Mouse (Mus musculus) E14TG2a.4 (cell line): ENCODE data around the gene Sox15.

Experiments
- CTCF ChIP-seq: conservative IDR thresholded peaks from 2 replicates; pipeline ENCODE4 v1.5.1; 2014; ENCODE audit warnings: low read length
- NANOG ChIP-seq: IDR thresholded peaks from 2 replicates; pipeline ENCODE4 v1.6.1; 2014; ENCODE audit warnings: borderline replicate concordance, low read length, mixed read lengths
- POU5F1 ChIP-seq: IDR thresholded peaks from 2 replicates; pipeline ENCODE4 v1.6.1; 2014; ENCODE audit warnings: low read length, borderline replicate concordance

DNA sequence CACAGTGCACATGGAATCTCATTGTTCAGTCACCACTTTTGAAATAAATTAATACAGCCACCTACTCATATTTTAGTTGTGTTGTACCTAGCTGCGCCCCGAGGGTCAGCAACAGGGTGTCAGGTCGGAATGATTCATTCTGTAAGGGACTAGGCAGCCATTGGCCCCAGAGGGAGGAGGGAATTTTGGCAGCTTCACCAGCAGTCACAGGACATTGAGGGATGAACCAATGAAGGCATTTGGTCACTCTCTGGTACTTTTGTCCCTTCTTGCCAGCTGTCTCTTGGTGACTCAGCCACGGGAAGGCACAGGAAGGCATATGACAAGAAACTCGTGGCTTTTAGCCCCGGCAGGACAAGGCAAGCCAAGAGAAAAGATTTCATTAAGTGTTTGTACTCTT lies 8.7 kb downstream of the Sox15 start:
- TF ChIP-seq CTCF, result no peak
- TF ChIP-seq NANOG, result no peak
- TF ChIP-seq POU5F1, result no peak
